Mouse (Mus musculus) central nervous system, embryonic 11.5 days (tissue): Measurements from ENCODE around the gene Galnt11. TPM values are rescaled to one million over a fixed set of nuclear protein-coding genes. Genes with fewer than 3 reads are reported as not detected.

Experiments used
- polyA plus RNA-seq: library from polyadenylated mRNA; depleted of rRNA; stranded (reverse); fragments of >200 nt; gene quantifications from 2 replicates; pipeline ENCODE4 v1.2.3, GENCODE M21; 2012; rRNA removed

The Galnt11 gene
- 30.8 and 30.9 TPM in 2 replicates for polyA plus RNA-seq

GRCm38 (mm10) chr5:25221604-25222003 lies at the start of gene Galnt11:
Gene Galnt11, plus strand, starts transcription at chr5:25221904.

GRCm38 (mm10) chr5:25181004-25181531 lies 40.6 kb upstream of the Galnt11 start, which contains the start of gene Galntl5:
Gene Galntl5, plus strand, starts transcription at chr5:25181460.

GRCm38 (mm10) chr5:25222752-25223702 lies 1.3 kb downstream of the Galnt11 start, which contains the start of gene E130116L18Rik:
Gene E130116L18Rik, minus strand, starts transcription at chr5:25223153.

Other genes starting within 250 kb of the Galnt11 start
- 49.3 and 59.0 TPM in 2 replicates for gene Prkag2, start 121.3 kb upstream of the Galnt11 start, polyA plus RNA-seq
- not detected in 2 replicates for gene Galntl5, start 40.4 kb upstream of the Galnt11 start, polyA plus RNA-seq
- gene E130116L18Rik, start 1.2 kb downstream of the Galnt11 start, polyA plus RNA-seq, result not detected in 2 replicates